Mouse (Mus musculus) cortical plate, adult 2 months (tissue): ENCODE results near the gene Slc8a2. TPM values are rescaled to one million over a fixed set of nuclear protein-coding genes. Genes with fewer than 3 reads are reported as not detected.

Experiments
- H3K27ac ChIP-seq: fragments of 200-500 bp; 2 replicates; pipeline ENCODE4 v1.5.1; 2012; ENCODE audit warnings: low read length, control low read depth, inconsistent platforms; ENCODE audit not compliant: insufficient read depth
- H3K4me1 ChIP-seq: fragments of 200-500 bp; 2 replicates; pipeline ENCODE4 v1.6.1; 2011; ENCODE audit warnings: low read length; ENCODE audit not compliant: control insufficient read depth, insufficient read depth
- H3K4me3 ChIP-seq: fragments of 200-500 bp; 2 replicates; pipeline ENCODE4 v1.5.1; 2011; ENCODE audit warnings: mild to moderate bottlenecking, low read length, control low read depth; ENCODE audit not compliant: insufficient read depth
- CTCF ChIP-seq: fragments of 200-500 bp; IDR thresholded peaks from 2 replicates; pipeline ENCODE4 v1.5.1; 2011; ENCODE audit warnings: mild to moderate bottlenecking, control low read depth, low read length; ENCODE audit not compliant: insufficient read depth; ENCODE audit errors: extremely low read depth
- POLR2A ChIP-seq: fragments of 200-500 bp; IDR thresholded peaks from 2 replicates; pipeline ENCODE4 v1.6.1; 2011; ENCODE audit warnings: mild to moderate bottlenecking, low read length, control low read depth; ENCODE audit not compliant: insufficient read depth; ENCODE audit errors: extremely low read depth
- polyA plus RNA-seq: library from polyadenylated mRNA; depleted of rRNA; stranded (reverse); fragments of >200 nt; gene quantifications from 2 replicates; pipeline ENCODE4 v1.2.3, GENCODE M21; 2012

The Slc8a2 gene
- polyA plus RNA-seq, 1 experiment = 164 TPM

DNA sequence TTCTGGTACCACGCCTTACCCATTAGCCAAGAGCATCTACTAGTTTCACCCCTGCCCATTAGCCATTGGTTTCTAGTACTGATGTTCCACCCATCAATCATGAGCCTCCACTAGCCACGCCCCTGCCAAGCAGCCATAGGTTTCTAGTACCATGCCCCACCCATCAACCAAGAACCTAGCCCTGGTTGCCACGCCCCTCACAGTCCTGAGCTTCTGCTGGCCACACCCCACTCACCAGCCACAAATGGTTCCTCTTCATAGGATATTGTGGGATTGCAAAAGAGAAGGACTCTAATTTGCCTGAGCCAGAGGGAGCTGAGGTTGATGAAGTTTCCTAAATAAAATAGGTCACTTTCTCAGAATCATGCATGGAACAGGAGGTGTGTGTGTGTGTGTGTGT is 31.1 kb downstream of the Slc8a2 start:
- H3K4me1 ChIP-seq = peaks cover 2% of the 10 kb centered on the region; the same call in 1 of the 2 replicates
- H3K27ac ChIP-seq = no peak overlapping the region
- no peak for TF ChIP-seq CTCF
- 0 out of 2 replicates have a peak, but pooled peaks have one; percentile 12 for TF ChIP-seq POLR2A
- no peak overlapping the region for H3K4me3 ChIP-seq

DNA sequence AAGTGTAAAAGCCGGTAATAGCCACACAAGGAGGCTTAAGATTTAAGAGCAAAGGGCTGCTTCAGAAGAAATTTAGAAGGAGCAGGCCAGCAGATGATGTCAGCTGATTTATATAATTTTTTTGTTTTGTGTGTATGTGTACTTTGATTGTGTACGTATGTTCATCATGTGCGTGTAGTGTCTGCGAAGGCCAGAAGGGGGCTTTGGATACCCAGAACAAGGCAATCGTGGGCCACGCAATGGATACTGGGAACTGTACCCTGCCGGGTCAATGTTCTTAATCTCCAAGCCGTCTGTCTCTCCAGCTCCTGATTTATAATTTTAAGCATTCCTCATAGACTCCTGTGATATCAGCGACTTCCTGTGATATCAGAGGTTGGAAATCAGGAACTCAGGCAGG is 31.7 kb downstream of the Slc8a2 start:
- TF ChIP-seq CTCF (no peak), POLR2A (0 out of 2 replicates have a peak, but pooled peaks have one; percentile 10)
- H3K27ac ChIP-seq = no peak overlapping the region
- H3K4me1 ChIP-seq = peaks cover under 1% of the 10 kb centered on the region; the same call in 1 of the 2 replicates
- no peak overlapping the region for H3K4me3 ChIP-seq

DNA sequence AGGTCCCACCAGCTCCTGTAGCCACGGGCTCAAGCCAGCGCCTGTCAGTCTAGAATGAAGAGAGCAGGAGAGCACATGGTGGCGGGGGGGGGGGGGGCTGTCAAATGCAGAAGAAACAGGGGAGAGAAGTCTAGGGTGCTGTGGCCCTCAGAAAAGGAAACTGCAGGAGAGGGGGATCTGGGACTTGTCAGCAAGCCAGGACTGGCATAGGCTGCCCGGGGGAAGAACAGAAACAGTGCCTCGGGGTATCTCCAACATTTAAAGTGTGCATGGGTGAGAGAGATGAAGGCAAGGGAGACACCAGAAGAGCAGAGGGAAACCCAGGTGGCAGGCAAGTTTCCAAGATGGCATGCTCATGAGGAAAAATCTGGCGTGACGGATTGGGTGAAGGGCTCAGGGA is 32.4 kb downstream of the Slc8a2 start:
- TF ChIP-seq POLR2A (0 out of 2 replicates have a peak, but pooled peaks have one; percentile 12), CTCF (no peak)
- Histone ChIP-seq H3K27ac (no peak overlapping the region), H3K4me1 (no peaks in the 10 kb centered on the region), H3K4me3 (no peak overlapping the region)

DNA sequence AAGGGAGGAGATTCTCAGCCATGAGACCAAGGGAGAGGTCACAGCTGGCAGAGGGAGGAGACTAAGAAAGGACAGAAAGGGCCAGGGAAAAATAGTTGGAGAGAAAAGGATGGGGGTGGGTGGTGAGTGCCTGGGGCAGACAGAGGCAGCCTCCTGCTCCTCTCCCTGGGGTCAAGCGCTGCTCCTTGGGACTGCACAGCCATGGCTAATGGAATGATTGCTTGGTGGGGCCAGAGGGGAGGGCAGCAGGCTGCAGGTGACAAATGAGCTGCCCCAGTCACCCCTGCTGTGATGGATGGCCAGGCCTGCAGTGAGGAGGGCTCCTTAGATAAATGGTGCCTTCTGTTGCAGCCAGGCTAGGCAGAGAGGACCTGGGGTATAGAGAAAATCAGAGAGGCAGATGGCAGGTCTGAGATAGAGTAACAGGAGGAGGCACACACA is 42.5 kb downstream of the Slc8a2 start:
- no peaks in the 10 kb centered on the region for H3K4me1 ChIP-seq
- H3K27ac ChIP-seq = no peak overlapping the region
- TF ChIP-seq CTCF (no peak), POLR2A (no peak)
- H3K4me3 ChIP-seq = no peak overlapping the region

DNA sequence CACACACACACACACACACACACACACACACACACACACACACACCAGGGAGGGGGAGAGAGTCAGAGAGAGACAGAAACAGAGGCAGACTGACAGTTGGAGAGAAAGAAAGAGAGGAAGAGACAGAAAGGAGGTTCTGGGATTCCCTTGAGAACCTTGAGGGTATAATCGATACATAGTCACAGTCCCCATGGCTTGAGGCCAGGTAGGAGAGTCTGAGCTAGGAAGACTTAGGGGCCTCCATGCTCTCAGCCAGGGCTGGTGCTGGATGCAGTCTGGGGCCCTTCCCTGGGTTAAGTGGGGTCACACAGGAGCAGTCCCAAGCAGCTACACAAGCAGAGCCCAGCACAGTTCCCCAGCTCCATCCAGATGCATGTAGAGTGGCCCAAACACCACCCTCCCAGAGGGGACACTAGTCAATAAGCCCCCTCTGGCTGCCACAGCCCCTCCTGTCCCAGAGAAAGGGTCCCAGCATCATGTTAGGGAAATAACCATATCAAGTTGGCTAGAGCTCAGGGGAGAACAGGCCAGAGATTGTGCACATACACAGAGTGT is 43.0 kb downstream of the Slc8a2 start:
- no peak overlapping the region for H3K4me3 ChIP-seq
- TF ChIP-seq CTCF (no peak), POLR2A (no peak)
- no peaks in the 10 kb centered on the region for H3K4me1 ChIP-seq
- no peak overlapping the region for H3K27ac ChIP-seq

DNA sequence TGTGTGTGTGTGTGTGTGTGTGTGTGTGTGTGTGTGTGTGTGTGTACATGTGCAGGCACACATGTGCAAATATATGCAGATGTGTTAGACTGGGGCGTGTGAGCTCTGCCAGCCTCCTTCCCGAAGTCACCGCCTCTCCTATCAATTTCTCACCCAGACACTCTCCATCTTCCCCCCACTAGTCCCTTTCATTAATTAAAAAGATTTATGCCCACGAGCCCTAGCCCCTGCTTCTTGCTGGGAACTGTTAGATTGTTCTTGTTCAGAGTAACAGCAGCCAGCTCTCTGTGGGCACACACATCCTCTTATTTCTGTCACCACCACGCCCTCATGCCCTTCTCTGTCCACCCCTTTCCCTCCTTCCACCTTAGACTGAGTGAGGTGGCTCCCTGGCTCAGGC is 43.5 kb downstream of the Slc8a2 start:
- Histone ChIP-seq H3K4me1 (no peaks in the 10 kb centered on the region), H3K4me3 (no peak overlapping the region), H3K27ac (no peak overlapping the region)
- TF ChIP-seq CTCF (no peak), POLR2A (no peak)

DNA sequence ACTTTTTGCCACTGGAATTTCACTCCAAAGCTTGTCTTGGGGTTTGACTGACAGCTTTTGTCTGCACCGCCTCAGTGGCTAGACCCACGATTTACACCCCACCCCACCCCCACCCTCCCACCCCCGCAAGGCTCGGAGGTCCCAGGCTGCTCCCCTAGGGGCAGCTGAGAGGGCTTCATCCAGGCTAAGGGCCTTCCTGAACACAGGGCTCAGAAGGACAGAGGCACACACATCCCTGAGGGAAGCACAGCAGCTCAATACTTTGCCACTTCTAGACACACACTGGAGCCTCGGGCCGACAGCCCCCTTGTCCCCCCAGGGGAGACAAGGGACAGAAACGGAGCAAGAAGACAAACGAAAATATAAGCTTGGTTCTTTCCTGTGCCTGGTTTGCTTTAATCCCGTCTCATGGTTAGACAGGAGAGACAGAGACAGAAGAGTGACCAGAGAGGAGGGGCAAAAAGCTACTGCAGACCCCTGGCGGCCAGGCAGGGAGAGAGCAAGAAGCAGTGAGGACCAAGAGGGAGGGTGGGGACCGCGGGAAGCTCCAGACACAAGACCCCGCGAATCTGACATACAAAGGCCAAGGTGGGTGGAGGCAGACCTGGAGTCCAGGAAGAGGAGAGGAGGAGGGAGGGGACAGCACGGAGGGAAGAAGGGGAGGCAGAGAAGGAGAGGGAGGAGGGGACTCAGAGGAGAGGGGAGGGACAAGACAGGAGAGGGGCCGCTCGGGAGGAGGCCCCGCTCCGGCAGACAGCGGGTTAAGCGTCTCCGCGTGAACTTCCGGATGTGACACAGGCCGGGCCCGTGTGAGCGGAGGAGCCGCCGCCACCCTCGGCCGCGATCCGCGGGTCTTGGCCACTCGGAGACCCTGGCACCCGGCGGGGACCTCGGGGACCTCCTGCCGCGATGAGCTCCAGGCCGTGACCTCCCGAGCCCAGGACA is 45.2 kb downstream of the Slc8a2 start, which contains the start of gene Meis3:
Meis3 (plus strand) TSS at position 494 of the 945 bp plus-strand sequence.
- TF ChIP-seq POLR2A (peak; percentile 19; the same call in 1 of the 2 replicates), CTCF (peak; percentile 36)
- no peak within 1 kb of the TSS for H3K27ac ChIP-seq
- H3K4me3 ChIP-seq = peak within 1 kb of the TSS; percentile 84
- H3K4me1 ChIP-seq = no peaks in the 10 kb centered on the region

DNA sequence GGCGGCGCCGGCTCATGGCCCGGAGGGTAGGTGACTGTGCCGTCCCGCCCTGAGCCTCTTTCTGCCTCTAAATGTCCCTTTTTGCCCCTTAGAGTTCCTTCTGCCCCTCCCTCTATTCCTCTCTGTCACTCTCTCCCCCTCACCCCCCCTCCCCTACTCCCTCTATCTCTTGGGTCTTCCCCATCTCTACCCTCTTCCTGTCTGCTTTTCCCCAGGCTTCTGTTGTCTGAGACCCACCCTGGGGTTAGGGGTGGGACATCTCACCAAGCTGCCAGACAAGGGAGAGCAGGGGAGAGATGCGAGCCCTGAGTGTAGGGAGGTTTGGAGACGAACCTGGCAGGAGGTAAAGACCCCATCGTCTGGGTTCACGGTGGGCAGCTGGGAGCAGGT is 45.9 kb downstream of the Slc8a2 start:
- Histone ChIP-seq H3K4me1 (no peaks in the 10 kb centered on the region), H3K27ac (no peak overlapping the region), H3K4me3 (peak overlapping the region; percentile 84)
- no peak for TF ChIP-seq POLR2A

DNA sequence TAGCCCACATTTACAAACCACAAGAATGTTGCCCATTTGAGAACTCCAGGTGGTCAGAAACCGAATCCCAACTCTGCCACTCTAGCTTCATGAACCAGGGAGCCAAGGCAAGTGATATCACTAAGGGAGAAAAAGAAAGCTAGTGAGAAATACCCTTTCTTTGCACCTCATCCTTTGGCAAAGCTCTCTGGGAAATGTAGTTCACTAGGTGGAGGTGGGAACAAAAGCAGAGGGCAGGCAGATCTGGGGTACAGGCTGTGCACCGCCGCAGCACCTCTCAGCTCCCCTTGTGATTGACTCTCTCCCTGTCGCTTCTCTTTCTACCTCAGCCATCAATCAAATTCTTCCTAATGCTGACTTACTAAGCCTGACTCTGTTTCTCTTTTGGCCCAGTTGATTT is 48.5 kb downstream of the Slc8a2 start:
- Histone ChIP-seq H3K4me3 (no peak overlapping the region), H3K27ac (no peak overlapping the region), H3K4me1 (no peaks in the 10 kb centered on the region)
- TF ChIP-seq CTCF (no peak), POLR2A (no peak)
